Mouse (Mus musculus): ENCODE results near the gene Slit3. TPM values are rescaled to one million over a fixed set of nuclear protein-coding genes. Genes with fewer than 3 reads are reported as not detected.

The Slit3 gene
- polyA plus RNA-seq, 1 experiment from 2014 or later: 7.4 TPM

DNA sequence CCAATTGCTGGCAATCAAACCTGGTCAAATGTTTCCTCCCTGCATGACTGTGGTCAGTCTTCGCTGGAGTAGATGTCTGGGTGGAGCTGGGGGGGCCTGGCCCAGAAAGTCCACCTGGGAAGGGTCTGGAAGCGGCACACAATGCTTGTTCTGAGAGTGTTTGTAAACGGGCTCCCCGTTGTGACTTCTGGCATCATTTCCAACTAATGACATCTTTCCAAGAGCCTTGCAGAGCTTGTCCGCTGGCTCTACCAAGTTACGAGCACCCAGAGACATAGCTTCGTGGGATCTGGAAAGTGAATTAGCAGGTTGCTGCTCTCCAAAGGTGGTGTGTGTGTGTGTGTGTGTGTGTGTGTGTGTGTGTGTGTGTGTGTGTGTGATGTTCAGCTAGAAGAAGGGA, 268.3 kb downstream of the Slit3 start:
- WGBS: 80% methylated on average over 7 of the region's 7 CpGs
- no peak overlapping the region for H3K4me3 ChIP-seq (ENCODE audit: low read depth, low read length)
- DNase-seq (ENCODE audit: low spot score): no peak
- no peaks in the 10 kb centered on the region for H3K4me1 ChIP-seq (replicated peaks; ENCODE audit: control insufficient read depth, insufficient read depth, low read length)
- H3K27ac ChIP-seq (ENCODE audit: low read depth, low read length): no peak overlapping the region
- no peak overlapping the region for H3K4me2 ChIP-seq (ENCODE audit: low read depth, low read length, severe bottlenecking)
- H3K27me3 ChIP-seq (ENCODE audit: control insufficient read depth, insufficient read depth, low read length): no peaks in the 10 kb centered on the region
- H3K9me3 ChIP-seq (ENCODE audit: control insufficient read depth, low read length): no peaks in the 10 kb centered on the region
- no peak overlapping the region for H3K9ac ChIP-seq (ENCODE audit: low read length)
- no peak for ATAC-seq (replicated peaks; ENCODE audit: low FRiP score)
- no peaks in the 10 kb centered on the region for H3K36me3 ChIP-seq (ENCODE audit: control insufficient read depth, insufficient read depth, low read length)

DNA sequence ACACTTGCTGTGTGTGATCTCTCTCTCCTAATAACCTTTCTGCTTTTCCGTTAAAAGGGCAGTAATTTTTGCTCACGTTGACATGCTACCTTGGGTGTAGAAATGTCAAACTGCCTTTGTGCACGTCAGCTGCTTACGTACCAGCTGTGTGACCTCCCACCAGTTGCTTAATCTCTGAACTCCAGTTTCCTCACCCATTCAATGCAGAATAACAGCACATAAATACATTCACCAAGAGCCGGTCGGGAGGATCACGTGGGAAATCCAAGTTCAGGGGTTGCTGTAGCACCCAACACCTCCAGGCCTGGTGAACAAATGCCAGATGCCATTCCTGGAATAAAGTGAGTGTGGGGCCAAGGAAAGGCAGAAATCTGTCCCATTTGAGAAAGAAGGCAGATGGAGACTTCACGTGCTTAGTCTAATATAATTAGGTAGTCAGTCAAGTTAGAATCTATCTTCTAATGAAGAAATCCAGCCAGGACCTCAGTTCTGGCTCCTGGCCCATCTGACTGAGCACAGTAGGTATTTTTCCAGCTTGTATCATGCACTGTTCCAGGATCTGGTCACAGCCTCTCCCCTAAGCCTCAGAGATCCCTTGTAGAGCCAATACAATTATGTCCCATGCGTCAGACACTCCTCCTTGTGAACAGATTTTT, 268.9 kb downstream of the Slit3 start:
- Histone ChIP-seq H3K9me3 (ENCODE audit: control insufficient read depth, low read length) (no peaks in the 10 kb centered on the region), H3K4me2 (ENCODE audit: low read depth, low read length, severe bottlenecking) (no peak overlapping the region), H3K27ac (ENCODE audit: low read depth, low read length) (no peak overlapping the region), H3K27me3 (ENCODE audit: control insufficient read depth, insufficient read depth, low read length) (no peaks in the 10 kb centered on the region), H3K36me3 (ENCODE audit: control insufficient read depth, insufficient read depth, low read length) (no peaks in the 10 kb centered on the region), H3K9ac (ENCODE audit: low read length) (no peak overlapping the region), H3K4me3 (ENCODE audit: low read depth, low read length) (no peak overlapping the region), H3K4me1 (replicated peaks; ENCODE audit: control insufficient read depth, insufficient read depth, low read length) (no peaks in the 10 kb centered on the region)
- DNase-seq (ENCODE audit: low spot score) (no peak), ATAC-seq (replicated peaks; ENCODE audit: low FRiP score) (no peak)
- WGBS: 81% methylated on average over 9 of the region's 9 CpGs

DNA sequence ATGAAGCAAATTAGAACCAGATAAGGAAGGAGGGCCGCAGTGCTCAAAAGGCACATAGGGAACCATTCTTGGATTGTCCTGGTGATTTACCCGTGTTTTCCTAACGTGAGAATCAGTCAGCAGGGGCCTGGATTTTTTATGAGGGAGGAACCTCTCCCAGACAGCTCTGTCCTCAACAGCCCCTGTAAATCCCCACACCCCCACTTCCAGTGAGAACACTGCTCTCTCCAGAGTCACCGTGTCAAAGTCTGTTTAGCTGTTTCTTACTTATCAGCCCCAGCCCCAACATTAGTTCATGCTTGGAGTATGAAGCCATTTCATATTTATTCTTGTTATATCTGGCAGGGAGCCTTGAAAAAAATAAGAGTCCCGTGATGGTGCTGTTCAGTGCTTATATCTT, 272.8 kb downstream of the Slit3 start:
- Histone ChIP-seq H3K27me3 (ENCODE audit: control insufficient read depth, insufficient read depth, low read length) (no peaks in the 10 kb centered on the region), H3K4me2 (ENCODE audit: low read depth, low read length, severe bottlenecking) (no peak overlapping the region), H3K27ac (ENCODE audit: low read depth, low read length) (no peak overlapping the region), H3K9me3 (ENCODE audit: control insufficient read depth, low read length) (no peaks in the 10 kb centered on the region), H3K4me3 (ENCODE audit: low read depth, low read length) (no peak overlapping the region), H3K36me3 (ENCODE audit: control insufficient read depth, insufficient read depth, low read length) (no peaks in the 10 kb centered on the region), H3K9ac (ENCODE audit: low read length) (no peak overlapping the region), H3K4me1 (replicated peaks; ENCODE audit: control insufficient read depth, insufficient read depth, low read length) (no peaks in the 10 kb centered on the region)
- WGBS: 67% methylated on average over 5 of the region's 5 CpGs
- no peak for DNase-seq (ENCODE audit: low spot score)
- no peak for ATAC-seq (replicated peaks; ENCODE audit: low FRiP score)

DNA sequence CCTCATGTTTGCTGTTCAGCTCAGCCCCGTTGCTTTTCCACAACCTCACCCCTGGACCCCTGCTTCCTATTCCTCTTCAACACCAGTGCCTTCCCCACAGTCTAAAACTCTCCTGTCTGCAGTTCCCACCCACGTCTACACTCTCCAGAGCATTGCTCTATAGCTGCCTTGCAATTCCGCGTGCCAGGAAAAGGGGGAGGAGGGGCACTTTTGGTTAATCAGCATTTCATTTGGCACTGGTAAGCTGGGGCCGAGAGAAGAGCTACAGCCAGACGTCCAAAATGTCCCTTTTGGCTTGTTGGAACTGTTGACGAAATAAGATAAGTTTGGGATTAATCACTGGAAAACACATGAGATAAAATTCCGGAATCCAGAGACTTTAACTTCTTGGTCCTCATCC, 274.4 kb downstream of the Slit3 start:
- no peak overlapping the region for H3K4me2 ChIP-seq (ENCODE audit: low read depth, low read length, severe bottlenecking)
- ATAC-seq (replicated peaks; ENCODE audit: low FRiP score) (no peak), DNase-seq (ENCODE audit: low spot score) (no peak)
- H3K4me1 ChIP-seq (replicated peaks; ENCODE audit: control insufficient read depth, insufficient read depth, low read length): no peaks in the 10 kb centered on the region
- no peaks in the 10 kb centered on the region for H3K9me3 ChIP-seq (ENCODE audit: control insufficient read depth, low read length)
- H3K27me3 ChIP-seq (ENCODE audit: control insufficient read depth, insufficient read depth, low read length): no peaks in the 10 kb centered on the region
- H3K27ac ChIP-seq (ENCODE audit: low read depth, low read length): no peak overlapping the region
- H3K4me3 ChIP-seq (ENCODE audit: low read depth, low read length): no peak overlapping the region
- WGBS: 71% methylated on average over 8 of the region's 8 CpGs
- H3K9ac ChIP-seq (ENCODE audit: low read length): no peak overlapping the region
- H3K36me3 ChIP-seq (ENCODE audit: control insufficient read depth, insufficient read depth, low read length): no peaks in the 10 kb centered on the region

DNA sequence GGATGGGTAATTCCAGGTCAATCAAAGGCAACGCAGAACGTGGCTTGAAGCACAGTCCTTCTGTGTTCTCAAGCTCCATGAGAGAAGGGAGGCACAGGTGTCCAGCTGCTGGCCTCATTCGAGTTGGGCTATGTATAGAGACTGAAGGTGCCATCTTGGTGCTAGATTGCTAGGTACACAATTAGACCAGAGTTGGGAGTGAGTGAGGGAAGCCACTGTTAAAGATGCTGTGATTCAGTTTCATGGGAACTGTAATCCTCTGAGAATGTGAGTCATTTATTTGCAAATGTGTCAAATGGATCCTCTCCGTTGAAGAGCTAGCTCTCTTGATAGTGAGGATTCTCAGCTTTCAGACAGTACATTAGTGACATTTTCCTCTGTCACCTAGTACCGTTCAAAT, 277.3 kb downstream of the Slit3 start:
- H3K9me3 ChIP-seq (ENCODE audit: control insufficient read depth, low read length): no peaks in the 10 kb centered on the region
- H3K9ac ChIP-seq (ENCODE audit: low read length): no peak overlapping the region
- H3K27ac ChIP-seq (ENCODE audit: low read depth, low read length): no peak overlapping the region
- ATAC-seq (replicated peaks; ENCODE audit: low FRiP score): no peak
- no peaks in the 10 kb centered on the region for H3K4me1 ChIP-seq (replicated peaks; ENCODE audit: control insufficient read depth, insufficient read depth, low read length)
- no peak for DNase-seq (ENCODE audit: low spot score)
- no peak overlapping the region for H3K4me2 ChIP-seq (ENCODE audit: low read depth, low read length, severe bottlenecking)
- 88% methylated on average over 5 of the region's 5 CpGs for WGBS
- no peak overlapping the region for H3K4me3 ChIP-seq (ENCODE audit: low read depth, low read length)
- H3K27me3 ChIP-seq (ENCODE audit: control insufficient read depth, insufficient read depth, low read length): no peaks in the 10 kb centered on the region
- no peaks in the 10 kb centered on the region for H3K36me3 ChIP-seq (ENCODE audit: control insufficient read depth, insufficient read depth, low read length)

DNA sequence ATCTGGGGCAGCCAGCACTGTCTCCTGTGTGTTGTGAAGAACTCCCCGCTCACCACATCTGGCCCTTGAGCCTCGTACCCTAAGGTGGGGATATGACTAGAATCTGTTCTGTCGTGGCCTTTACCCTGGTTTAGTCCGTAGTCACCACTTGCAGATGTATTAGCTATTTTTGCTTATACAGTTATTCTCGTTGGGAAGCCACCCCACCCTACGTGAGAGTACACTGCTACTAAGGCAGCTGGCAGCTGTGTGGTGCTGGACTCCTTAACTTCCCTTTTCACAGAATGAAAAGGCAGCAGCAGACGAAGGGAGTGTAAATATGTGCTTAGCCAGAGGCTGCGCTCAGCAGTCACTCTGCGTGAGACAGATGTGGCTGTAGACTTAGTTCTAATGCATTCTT, 282.5 kb downstream of the Slit3 start:
- Histone ChIP-seq H3K27me3 (ENCODE audit: control insufficient read depth, insufficient read depth, low read length) (peaks cover 7% of the 10 kb centered on the region; the same call in 1 of the 2 replicates), H3K9me3 (ENCODE audit: control insufficient read depth, low read length) (no peaks in the 10 kb centered on the region), H3K36me3 (ENCODE audit: control insufficient read depth, insufficient read depth, low read length) (no peaks in the 10 kb centered on the region), H3K9ac (ENCODE audit: low read length) (no peak overlapping the region), H3K4me1 (replicated peaks; ENCODE audit: control insufficient read depth, insufficient read depth, low read length) (peaks cover 7% of the 10 kb centered on the region; the same call in 1 of the 2 replicates), H3K4me2 (ENCODE audit: low read depth, low read length, severe bottlenecking) (no peak overlapping the region), H3K27ac (ENCODE audit: low read depth, low read length) (no peak overlapping the region), H3K4me3 (ENCODE audit: low read depth, low read length) (no peak overlapping the region)
- ATAC-seq (replicated peaks; ENCODE audit: low FRiP score) (no peak), DNase-seq (ENCODE audit: low spot score) (no peak)
- 84% methylated on average over 9 of the region's 9 CpGs for WGBS

DNA sequence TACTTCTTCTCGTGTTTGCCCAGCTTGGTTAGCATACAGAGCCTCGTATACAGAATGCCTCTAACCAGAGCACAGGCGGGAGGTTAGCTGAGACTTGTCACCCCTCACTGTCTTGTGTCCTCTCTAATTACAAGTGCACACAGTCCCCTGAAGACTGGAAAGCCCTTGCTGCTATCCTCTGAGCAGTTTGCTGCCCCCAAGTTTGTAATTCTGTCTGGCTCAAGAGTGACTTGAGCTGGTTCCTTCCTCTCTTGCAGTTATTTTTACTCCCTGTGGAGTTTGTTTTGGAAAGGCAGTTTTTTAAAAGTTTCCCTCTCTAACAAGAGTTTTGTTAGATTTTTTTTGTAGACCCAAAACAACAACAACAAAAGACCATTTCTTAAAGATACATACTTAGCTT, 285.0 kb downstream of the Slit3 start:
- no peaks in the 10 kb centered on the region for H3K9me3 ChIP-seq (ENCODE audit: control insufficient read depth, low read length)
- H3K27me3 ChIP-seq (ENCODE audit: control insufficient read depth, insufficient read depth, low read length): peaks cover 7% of the 10 kb centered on the region; the same call in 1 of the 2 replicates
- no peak overlapping the region for H3K27ac ChIP-seq (ENCODE audit: low read depth, low read length)
- no peak overlapping the region for H3K4me3 ChIP-seq (ENCODE audit: low read depth, low read length)
- DNase-seq (ENCODE audit: low spot score): no peak
- H3K4me1 ChIP-seq (replicated peaks; ENCODE audit: control insufficient read depth, insufficient read depth, low read length): peaks cover 7% of the 10 kb centered on the region; the same call in 1 of the 2 replicates
- ATAC-seq (replicated peaks; ENCODE audit: low FRiP score): no peak
- no peak overlapping the region for H3K4me2 ChIP-seq (ENCODE audit: low read depth, low read length, severe bottlenecking)
- no peaks in the 10 kb centered on the region for H3K36me3 ChIP-seq (ENCODE audit: control insufficient read depth, insufficient read depth, low read length)
- H3K9ac ChIP-seq (ENCODE audit: low read length): no peak overlapping the region
- WGBS: 28% methylated on average over 3 of the region's 3 CpGs

DNA sequence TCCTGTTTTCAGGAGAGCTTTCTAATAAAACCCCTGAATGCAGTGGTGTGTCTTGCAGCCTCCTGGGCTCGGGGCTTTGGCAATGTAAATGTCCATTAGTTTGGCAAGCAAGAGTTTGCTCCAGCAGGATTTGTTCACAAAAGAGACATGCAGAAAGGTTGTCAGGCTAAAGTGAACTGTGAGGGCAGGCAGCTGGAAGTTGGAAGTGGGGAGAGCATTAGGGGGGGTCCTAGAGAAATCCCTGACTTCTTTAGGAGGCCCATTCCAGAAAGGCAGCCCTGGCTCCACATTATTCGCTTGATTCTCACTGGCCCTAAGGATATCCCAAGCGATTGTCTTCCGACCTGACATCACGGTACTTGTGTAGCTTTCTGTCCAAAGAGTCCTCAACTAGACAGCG, 285.5 kb downstream of the Slit3 start:
- H3K27me3 ChIP-seq (ENCODE audit: control insufficient read depth, insufficient read depth, low read length): peaks cover 7% of the 10 kb centered on the region; the same call in 1 of the 2 replicates
- ATAC-seq (replicated peaks; ENCODE audit: low FRiP score): no peak

More for the DNA sequence above, 285.5 kb downstream of the Slit3 start:
- Histone ChIP-seq H3K4me3 (ENCODE audit: low read depth, low read length) (no peak overlapping the region), H3K27ac (ENCODE audit: low read depth, low read length) (no peak overlapping the region), H3K36me3 (ENCODE audit: control insufficient read depth, insufficient read depth, low read length) (no peaks in the 10 kb centered on the region), H3K4me2 (ENCODE audit: low read depth, low read length, severe bottlenecking) (no peak overlapping the region), H3K4me1 (replicated peaks; ENCODE audit: control insufficient read depth, insufficient read depth, low read length) (peaks cover 7% of the 10 kb centered on the region; the same call in 1 of the 2 replicates), H3K9me3 (ENCODE audit: control insufficient read depth, low read length) (no peaks in the 10 kb centered on the region), H3K9ac (ENCODE audit: low read length) (no peak overlapping the region)
- no peak for DNase-seq (ENCODE audit: low spot score)
- 55% methylated on average over 6 of the region's 6 CpGs for WGBS
